Comparison of ENCODE assay signal across 9 mouse cellular contexts in the genomic region with DNA sequence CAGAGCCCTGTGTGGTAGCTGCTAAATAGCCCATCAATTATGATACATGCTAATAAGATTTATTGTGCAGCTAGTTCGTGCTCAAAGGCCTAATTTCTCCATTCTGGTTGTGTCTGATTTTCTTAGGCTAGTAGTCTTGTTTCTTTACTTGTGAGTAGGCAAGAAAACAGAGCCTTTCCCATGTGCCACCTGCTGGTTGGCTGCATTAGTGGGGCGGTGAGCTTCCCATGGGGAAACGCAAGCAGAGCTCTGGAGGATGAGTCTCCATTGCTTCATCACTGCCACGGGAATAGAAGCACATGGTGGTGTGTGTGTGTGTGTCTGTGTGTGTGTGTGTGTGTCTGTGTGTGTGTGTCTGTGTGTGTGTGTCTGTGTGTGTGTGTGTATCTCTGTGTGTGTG.
DNase-seq lines count a peak whose midpoint lies in the region; ATAC-seq and TF ChIP-seq lines count a peak whose summit lies in the region.
"Had no signal": no experiment of that assay in that cellular context is flagged by ENCODE, and none has a peak within 500 bp of the region (broad histone marks: within the 10 kb centered on the region; RNA-seq: fewer than 3 reads in every experiment).

No protein-coding gene starts in this region.

- H3K9ac ChIP-seq in kidney, embryonic 16.5 days (replicated peaks; ENCODE audit: low read length) = no peak overlapping the region
- H3K9ac ChIP-seq in neural tube, embryonic 14.5 days (replicated peaks; ENCODE audit: low read depth, low read length) = no peak overlapping the region
- H3K9ac ChIP-seq: liver, embryonic 13.5 days had no signal

- no peak for TF ChIP-seq POLR2A in kidney, adult 2 months (IDR thresholded peaks at IDR 0.05; ENCODE audit: low read depth, low read length)

- H3K4me1 ChIP-seq in kidney, adult 2 months (ENCODE audit: control insufficient read depth, insufficient read depth, low read length) = no peaks in the 10 kb centered on the region
- no peaks in the 10 kb centered on the region for H3K4me1 ChIP-seq in kidney, embryonic 16.5 days (ENCODE audit: insufficient read depth, low read length)
- 0 out of 2 replicates have a peak, but pooled peaks cover 7% of the 10 kb centered on the region for H3K4me1 ChIP-seq in neural tube, embryonic 14.5 days (ENCODE audit: control insufficient read depth, insufficient read depth, low read length)
- H3K4me1 ChIP-seq: liver, embryonic 13.5 days had no signal

- peak; percentile 47 for DNase-seq in kidney, adult 2 months
- DNase-seq in adipocyte (ENCODE audit: low spot score) = peak; percentile 67
- peak; percentile 22 for DNase-seq in fibroblast of lung, adult 2 months (ENCODE audit: low read depth)
- peak; percentile 39 to 51 for DNase-seq in kidney, postnatal 25 days
- no peak for DNase-seq in thymus, adult 18-20 months
- DNase-seq in yolk sac, embryonic 10.5 days (ENCODE audit: low spot score) = no peak
- DNase-seq: liver, embryonic 13.5 days had no signal

- ATAC-seq in kidney, embryonic 16.5 days (ENCODE audit: low FRiP score, low TSS enrichment) = no peak
- ATAC-seq in neural tube, embryonic 14.5 days (ENCODE audit: low read depth) = peak; percentile 68; the same call in 1 of the 2 replicates

- WGBS in kidney, adult 2 months = 62% methylated on average over 4 of the region's 4 CpGs
- WGBS in kidney, embryonic 16.5 days = 59% methylated on average over 4 of the region's 4 CpGs
- 29% methylated on average over 4 of the region's 4 CpGs for WGBS in neural tube, embryonic 14.5 days

- H3K9me3 ChIP-seq in kidney, embryonic 16.5 days (ENCODE audit: low read length) = no peaks in the 10 kb centered on the region
- H3K9me3 ChIP-seq in neural tube, embryonic 14.5 days (ENCODE audit: control insufficient read depth, low read length) = no peaks in the 10 kb centered on the region
- H3K9me3 ChIP-seq: liver, embryonic 13.5 days had no signal

- H3K27me3 ChIP-seq in kidney, adult 2 months (replicated peaks; ENCODE audit: control insufficient read depth, insufficient read depth, low read length) = no peaks in the 10 kb centered on the region
- no peaks in the 10 kb centered on the region for H3K27me3 ChIP-seq in kidney, embryonic 16.5 days (ENCODE audit: insufficient read depth, low read length)
- H3K27me3 ChIP-seq in neural tube, embryonic 14.5 days (ENCODE audit: control insufficient read depth, insufficient read depth, low read length) = no peaks in the 10 kb centered on the region
- H3K27me3 ChIP-seq: liver, embryonic 13.5 days had no signal

- TF ChIP-seq CTCF in kidney, adult 2 months (conservative IDR thresholded peaks at IDR 0.05; ENCODE audit: insufficient read depth, insufficient read length, low read depth, low read length) = peak; percentile 52

- no peak overlapping the region for H3K27ac ChIP-seq in kidney, adult 2 months (ENCODE audit: insufficient read depth, low read depth, low read length)
- H3K27ac ChIP-seq in kidney, embryonic 16.5 days (ENCODE audit: low read length) = no peak overlapping the region
- H3K27ac ChIP-seq in neural tube, embryonic 14.5 days (ENCODE audit: low read depth, low read length) = no peak overlapping the region
- H3K27ac ChIP-seq: liver, embryonic 13.5 days had no signal

- H3K36me3 ChIP-seq in kidney, adult 2 months (ENCODE audit: control insufficient read depth, insufficient read depth, low read length) = no peaks in the 10 kb centered on the region
- no peaks in the 10 kb centered on the region for H3K36me3 ChIP-seq in kidney, embryonic 16.5 days (ENCODE audit: insufficient read depth, low read length)
- no peaks in the 10 kb centered on the region for H3K36me3 ChIP-seq in neural tube, embryonic 14.5 days (ENCODE audit: control insufficient read depth, insufficient read depth, low read length)
- H3K36me3 ChIP-seq: liver, embryonic 13.5 days had no signal

- H3K4me2 ChIP-seq in kidney, embryonic 16.5 days (replicated peaks; ENCODE audit: low read depth, low read length) = no peak overlapping the region
- H3K4me2 ChIP-seq in neural tube, embryonic 14.5 days (ENCODE audit: low read depth, low read length) = no peak overlapping the region
- H3K4me2 ChIP-seq: liver, embryonic 13.5 days had no signal

- no peak overlapping the region for H3K4me3 ChIP-seq in kidney, adult 2 months (ENCODE audit: insufficient read depth, low read depth, low read length)
- H3K4me3 ChIP-seq in kidney, embryonic 16.5 days (ENCODE audit: low read length) = no peak overlapping the region
- H3K4me3 ChIP-seq in neural tube, embryonic 14.5 days (ENCODE audit: low read depth, low read length) = no peak overlapping the region
- H3K4me3 ChIP-seq: liver, embryonic 13.5 days had no signal

Comparison
In these comparisons a context has a peak if more than half of its experiments do, and no peak if none do; other contexts are left out.
1. DNase-seq: peak in kidney, adult 2 months (single experiment), adipocyte (single experiment), fibroblast of lung, adult 2 months (single experiment) and kidney, postnatal 25 days (2 of 2); none in thymus, adult 18-20 months (0 of 2) and yolk sac, embryonic 10.5 days (single experiment).